Mouse (Mus musculus) hindbrain, embryonic 11.5 days (tissue): ENCODE measurements around the gene Chrm5. TPM values are rescaled to one million over a fixed set of nuclear protein-coding genes. Genes with fewer than 3 reads are reported as not detected.

ENCODE experiments used
- ATAC-seq: fragments of 200-750 bp; cut with Nextera tagmentation; 2 replicates; pipeline ENCODE4 v1.8.0; 2017; ENCODE audit warnings: mild to moderate bottlenecking, moderate TSS enrichment, moderate library complexity; ENCODE audit not compliant: low FRiP score
- DNase-seq: peaks from one replicate; pipeline ENCODE4 v3.0.0-alpha.2; 2015; ENCODE audit warnings: low spot score
- H3K27ac ChIP-seq: fragments of 300-500 bp; sonication (generic); 2 replicates; pipeline ENCODE4 v1.5.1; 2014; ENCODE audit warnings: mild to moderate bottlenecking, low read depth, low read length
- H3K27me3 ChIP-seq: fragments of 300-500 bp; sonication (generic); 2 replicates; pipeline ENCODE4 v1.6.1; 2014; ENCODE audit warnings: mild to moderate bottlenecking, low read length, moderate library complexity, mixed read lengths; ENCODE audit not compliant: control insufficient read depth, insufficient read depth
- H3K36me3 ChIP-seq: fragments of 300-500 bp; sonication (generic); 2 replicates; pipeline ENCODE4 v1.6.1; 2014; ENCODE audit warnings: mild to moderate bottlenecking, low read length, moderate library complexity, mixed read lengths; ENCODE audit not compliant: control insufficient read depth, insufficient read depth
- H3K4me1 ChIP-seq: fragments of 300-500 bp; sonication (generic); replicated peaks from 2 replicates; pipeline ENCODE4 v1.6.1; 2014; ENCODE audit warnings: low read length, mixed read lengths; ENCODE audit not compliant: control insufficient read depth, insufficient read depth
- H3K4me2 ChIP-seq: fragments of 300-500 bp; sonication (generic); replicated peaks from 2 replicates; pipeline ENCODE4 v1.6.1; 2014; ENCODE audit warnings: mild to moderate bottlenecking, low read depth, low read length
- H3K4me3 ChIP-seq: fragments of 300-500 bp; sonication (generic); 2 replicates; pipeline ENCODE4 v1.5.1; 2014; ENCODE audit warnings: low read depth, low read length
- H3K9ac ChIP-seq: fragments of 300-500 bp; sonication (generic); 2 replicates; pipeline ENCODE4 v1.6.1; 2014; ENCODE audit warnings: low read depth, low read length
- H3K9me3 ChIP-seq: fragments of 300-500 bp; sonication (generic); 2 replicates; pipeline ENCODE4 v1.6.1; 2016; ENCODE audit warnings: low read length; ENCODE audit not compliant: control insufficient read depth
- WGBS: fragments of 180-500 bp; shearing (Covaris S2); extraction: QIAGEN DNeasy Blood & Tissue Kit; methylation state at CpG from one replicate; pipeline ENCODE4 v1.1.7; 2014; 5-methylcytosine and 5-hydroxymethylcytosine counted together
- polyA plus RNA-seq: library from polyadenylated mRNA; unstranded; fragments of >200 nt; fragmentation: Nextera tagmentation; extraction: Ambion mirVana; gene quantifications from 2 replicates; pipeline ENCODE4 v1.2.1, GENCODE M21; 2014

Gene Chrm5
- polyA plus RNA-seq, 1 experiment from 2014 or later: 0.17 TPM

DNA sequence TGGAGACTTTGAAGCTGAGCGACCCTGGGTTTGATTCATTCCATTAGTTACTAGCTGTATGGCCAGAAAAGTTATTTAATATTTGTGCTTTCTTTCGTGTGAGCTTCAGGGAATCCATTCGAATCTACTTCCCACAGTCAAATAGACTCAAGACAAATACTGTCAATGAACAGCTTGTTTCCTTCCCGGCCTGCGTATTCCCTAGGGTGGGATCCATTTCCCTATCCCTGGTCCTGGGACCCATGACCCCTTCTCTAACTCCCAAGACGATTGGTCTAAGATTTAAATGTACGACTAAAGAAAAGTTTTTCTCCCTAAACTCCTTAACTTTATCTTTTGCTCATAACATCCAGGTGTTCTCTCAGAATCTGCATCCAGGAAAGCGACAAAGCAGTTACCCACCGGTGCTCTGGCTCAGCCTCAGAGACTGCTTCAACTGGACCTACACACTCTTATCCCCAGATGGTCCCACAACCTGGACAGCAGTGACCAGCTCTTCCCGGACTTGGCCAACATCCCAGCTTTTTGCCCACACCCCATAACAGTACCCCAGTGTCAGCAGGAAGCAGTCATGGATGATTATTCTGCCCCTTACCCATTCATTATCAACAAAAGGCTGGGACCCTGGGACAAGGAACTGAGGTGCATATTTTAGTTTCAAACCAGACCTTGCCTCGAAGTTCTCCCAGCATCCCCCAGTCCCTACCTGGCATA is 10.1 kb upstream of the Chrm5 start:
- WGBS: 71% methylated on average over 11 of the region's 11 CpGs
- no peak for DNase-seq

DNA sequence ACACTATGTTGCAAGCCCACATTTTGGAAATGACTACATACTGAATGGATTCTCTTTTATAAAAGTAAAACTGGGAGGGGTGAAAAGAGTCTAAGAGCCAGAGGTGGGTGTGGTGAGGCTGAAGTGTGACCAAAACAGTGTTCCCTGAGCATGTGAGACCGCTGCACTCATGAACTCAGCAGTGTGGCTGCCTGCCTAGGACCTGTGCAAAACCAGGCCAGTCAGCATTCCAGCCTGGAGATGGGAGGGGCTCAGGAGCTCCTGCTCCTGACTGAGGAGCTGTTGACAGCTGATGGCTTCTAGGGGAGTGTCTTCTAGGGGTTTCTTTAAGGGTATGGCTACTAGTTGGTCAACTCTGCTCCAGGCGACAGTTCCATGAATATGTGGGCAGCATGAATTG is 4.3 kb upstream of the Chrm5 start:
- Histone ChIP-seq H3K4me3 (no peak overlapping the region), H3K9ac (no peak overlapping the region), H3K4me2 (no peak overlapping the region), H3K9me3 (no peaks in the 10 kb centered on the region), H3K27ac (no peak overlapping the region), H3K36me3 (no peaks in the 10 kb centered on the region), H3K4me1 (no peaks in the 10 kb centered on the region), H3K27me3 (no peaks in the 10 kb centered on the region)
- 70% methylated on average over 2 of the region's 2 CpGs for WGBS
- no peak for ATAC-seq
- DNase-seq: no peak

More for the DNA sequence above, 10.1 kb upstream of the Chrm5 start:
- Histone ChIP-seq H3K9ac (no peak overlapping the region), H3K4me2 (no peak overlapping the region), H3K27ac (no peak overlapping the region), H3K36me3 (no peaks in the 10 kb centered on the region), H3K4me1 (no peaks in the 10 kb centered on the region), H3K4me3 (no peak overlapping the region), H3K9me3 (no peaks in the 10 kb centered on the region), H3K27me3 (no peaks in the 10 kb centered on the region)
- ATAC-seq: no peak

DNA sequence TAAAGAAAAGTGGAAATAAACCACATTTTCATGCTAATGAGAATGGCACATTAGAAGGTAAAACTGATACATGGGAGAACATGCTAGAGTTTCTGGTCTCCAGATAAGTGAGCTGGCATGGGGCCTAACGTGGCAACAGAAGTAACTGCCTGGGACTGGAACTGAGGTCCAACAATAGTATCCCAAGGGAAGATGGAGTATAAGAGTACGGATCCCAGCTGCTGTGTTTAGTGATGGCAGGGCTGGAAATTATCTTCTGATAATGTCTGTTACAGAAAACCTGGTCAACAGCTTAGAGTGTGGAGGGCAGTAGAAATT is 2.7 kb upstream of the Chrm5 start:
- Histone ChIP-seq H3K9ac (no peak overlapping the region), H3K36me3 (no peaks in the 10 kb centered on the region), H3K4me1 (no peaks in the 10 kb centered on the region), H3K9me3 (no peaks in the 10 kb centered on the region), H3K4me2 (no peak overlapping the region), H3K4me3 (no peak overlapping the region), H3K27ac (no peak overlapping the region), H3K27me3 (no peaks in the 10 kb centered on the region)
- WGBS: 80% methylated on average over 2 of the region's 2 CpGs
- ATAC-seq (no peak), DNase-seq (no peak)

DNA sequence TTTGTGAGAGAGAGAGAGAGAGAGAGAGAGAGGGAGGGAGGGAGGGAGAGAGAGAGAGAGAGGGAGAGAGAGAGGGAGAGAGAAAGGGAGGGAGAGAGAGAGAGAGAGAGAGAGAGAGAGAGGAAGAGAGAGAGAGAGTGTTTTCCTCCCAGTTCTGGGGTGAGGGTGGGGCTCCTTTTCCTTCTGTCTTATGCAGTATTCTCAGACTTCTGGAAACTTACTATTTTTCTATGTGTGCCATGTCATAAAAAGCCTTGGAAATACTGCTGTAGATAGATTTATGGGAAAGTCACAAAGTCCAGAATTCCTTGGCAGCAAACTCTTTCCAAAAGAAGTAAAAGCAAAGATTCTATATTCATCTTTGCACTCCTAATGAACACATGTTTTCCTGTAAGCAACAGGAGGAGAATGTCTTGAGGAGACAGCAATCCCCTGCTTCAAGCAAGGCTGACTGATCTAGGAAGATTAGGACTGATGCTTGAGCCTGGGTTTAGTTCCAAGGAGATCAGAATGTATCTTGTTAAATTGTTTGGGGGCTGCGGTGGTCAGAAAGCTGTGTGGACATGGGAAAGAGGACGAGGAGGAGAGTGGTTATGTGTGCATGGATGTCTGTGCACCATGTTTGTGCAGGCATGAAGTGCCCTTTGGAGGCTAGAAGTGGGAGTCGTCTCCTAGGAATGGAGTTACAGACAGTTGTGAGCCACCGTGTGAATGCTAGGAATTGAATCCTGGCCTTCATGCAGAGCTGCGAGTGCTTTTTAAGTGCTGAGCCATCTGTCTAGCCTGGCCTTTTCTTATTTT is 2.2 kb upstream of the Chrm5 start:
- Histone ChIP-seq H3K27me3 (no peaks in the 10 kb centered on the region), H3K4me2 (no peak overlapping the region), H3K4me1 (no peaks in the 10 kb centered on the region), H3K36me3 (no peaks in the 10 kb centered on the region), H3K4me3 (no peak overlapping the region), H3K9ac (no peak overlapping the region), H3K27ac (no peak overlapping the region), H3K9me3 (no peaks in the 10 kb centered on the region)
- no peak for DNase-seq
- ATAC-seq: no peak
- 80% methylated on average over 5 of the region's 5 CpGs for WGBS

DNA sequence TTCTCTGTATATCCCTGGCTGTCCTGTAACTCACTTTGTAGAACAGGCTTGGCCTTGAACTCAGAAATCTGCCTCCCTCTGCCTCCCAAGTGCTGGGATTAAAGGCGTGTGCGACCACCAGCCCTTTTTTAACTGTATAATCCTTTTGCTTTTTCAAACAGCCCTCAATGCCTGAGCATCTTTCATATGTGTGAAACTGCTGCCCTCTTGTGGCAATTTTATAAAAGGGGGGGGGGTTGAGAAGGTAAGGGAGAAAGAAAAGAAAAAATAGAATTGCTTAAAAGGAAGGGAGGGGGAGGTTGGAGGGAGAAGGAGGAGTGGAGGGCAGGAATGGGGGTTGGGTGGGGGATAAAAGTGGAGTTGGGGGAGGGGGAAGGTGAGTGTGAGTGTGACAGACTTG is 995 bp upstream of the Chrm5 start:
- no peak overlapping the region for H3K27ac ChIP-seq
- ATAC-seq: peak; percentile 61; the same call in 1 of the 2 replicates
- no peaks in the 10 kb centered on the region for H3K27me3 ChIP-seq
- no peak overlapping the region for H3K4me2 ChIP-seq
- 3% methylated on average over 2 of the region's 2 CpGs for WGBS
- no peak overlapping the region for H3K4me3 ChIP-seq
- H3K4me1 ChIP-seq: no peaks in the 10 kb centered on the region
- no peak overlapping the region for H3K9ac ChIP-seq
- no peaks in the 10 kb centered on the region for H3K36me3 ChIP-seq
- H3K9me3 ChIP-seq: no peaks in the 10 kb centered on the region
- DNase-seq: peak; percentile 69

DNA sequence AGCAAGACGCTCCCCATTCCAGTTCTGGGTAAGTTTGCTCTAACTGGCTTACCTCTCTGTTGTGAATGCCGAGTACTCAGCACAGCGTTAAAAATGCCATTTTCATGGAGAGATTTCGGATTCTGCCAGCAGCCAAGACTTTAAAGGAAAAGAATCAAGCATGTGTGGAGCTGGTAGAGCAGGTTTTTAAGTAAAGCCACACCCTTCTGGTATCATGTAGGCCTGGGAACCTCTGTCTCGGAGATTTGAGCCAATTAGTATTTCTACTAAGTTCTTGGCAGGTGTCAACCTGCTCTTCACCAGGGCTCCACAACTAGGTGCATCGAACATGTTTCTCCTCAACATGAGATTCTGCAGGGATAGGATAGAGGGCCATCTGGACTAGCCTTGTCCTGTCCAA is 4.0 kb downstream of the Chrm5 start:
- H3K4me3 ChIP-seq: no peak overlapping the region
- H3K9ac ChIP-seq: no peak overlapping the region
- DNase-seq: no peak

DNA sequence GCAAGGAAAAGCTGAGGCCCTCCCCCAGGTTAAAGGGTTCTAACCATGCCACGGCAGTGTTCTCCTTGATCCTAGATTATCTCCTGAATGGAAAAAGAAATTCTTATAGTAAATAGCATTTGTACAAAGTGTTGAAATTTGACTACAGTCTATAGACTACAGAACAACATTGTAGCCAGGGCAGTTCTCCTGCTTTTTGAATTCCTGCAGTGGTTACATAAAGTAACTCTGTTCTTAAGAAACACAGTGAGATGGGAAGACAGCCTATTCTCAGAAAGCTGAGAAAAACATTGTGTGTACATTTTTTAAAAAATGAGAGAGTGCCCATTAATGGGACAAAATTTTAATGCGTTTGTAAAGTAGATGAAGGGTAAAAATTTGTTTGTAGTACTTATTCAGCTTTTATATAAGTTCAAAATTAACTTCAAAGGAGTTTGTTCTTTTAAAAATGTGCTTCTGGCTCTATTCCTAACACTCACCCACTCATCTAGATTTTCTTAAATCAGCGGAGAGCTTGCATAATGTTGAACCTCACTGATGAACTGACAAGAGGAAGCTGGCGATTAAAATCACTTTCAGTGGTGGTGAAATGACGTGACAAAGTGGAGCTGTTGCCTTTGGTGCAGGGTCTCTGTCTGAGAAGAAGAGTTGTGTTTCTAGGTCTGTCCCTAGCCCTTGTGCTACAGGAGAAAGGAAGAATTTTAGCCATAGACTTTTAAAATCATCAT is 5.4 kb downstream of the Chrm5 start:
- no peak overlapping the region for H3K9ac ChIP-seq
- 85% methylated on average over 5 of the region's 5 CpGs for WGBS
- ATAC-seq: no peak
- no peaks in the 10 kb centered on the region for H3K27me3 ChIP-seq
- no peak for DNase-seq
- no peaks in the 10 kb centered on the region for H3K36me3 ChIP-seq
- H3K9me3 ChIP-seq: no peaks in the 10 kb centered on the region
- no peak overlapping the region for H3K4me3 ChIP-seq
- H3K27ac ChIP-seq: no peak overlapping the region
- no peaks in the 10 kb centered on the region for H3K4me1 ChIP-seq
- H3K4me2 ChIP-seq: no peak overlapping the region

More for the DNA sequence above, 4.0 kb downstream of the Chrm5 start:
- no peak for ATAC-seq
- Histone ChIP-seq H3K27ac (no peak overlapping the region), H3K9me3 (no peaks in the 10 kb centered on the region), H3K4me1 (no peaks in the 10 kb centered on the region), H3K27me3 (no peaks in the 10 kb centered on the region), H3K36me3 (no peaks in the 10 kb centered on the region), H3K4me2 (no peak overlapping the region)
- 86% methylated on average over 6 of the region's 6 CpGs for WGBS

DNA sequence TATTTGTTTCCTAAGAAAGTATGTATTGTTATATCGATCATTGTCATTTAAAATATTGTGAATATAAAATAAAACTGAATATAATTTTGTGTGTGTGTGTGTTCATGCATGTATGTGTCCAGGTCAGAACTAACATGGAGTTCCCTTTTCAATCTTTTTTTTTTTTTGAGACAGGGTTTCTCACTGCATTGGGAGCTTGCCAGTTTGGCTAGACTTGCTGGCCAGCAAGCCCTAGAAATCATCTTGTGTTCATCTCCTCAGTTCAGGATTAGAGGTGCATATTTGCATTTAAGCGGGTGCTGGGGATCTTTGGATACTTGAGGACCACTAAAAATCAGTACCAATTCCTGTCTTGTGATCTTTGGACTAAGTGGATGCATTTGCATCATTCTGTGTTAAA is 8.5 kb downstream of the Chrm5 start:
- Histone ChIP-seq H3K9ac (no peak overlapping the region), H3K27me3 (no peaks in the 10 kb centered on the region), H3K4me3 (no peak overlapping the region), H3K4me1 (no peaks in the 10 kb centered on the region), H3K36me3 (peaks cover under 1% of the 10 kb centered on the region; the same call in 1 of the 2 replicates), H3K27ac (no peak overlapping the region), H3K9me3 (no peaks in the 10 kb centered on the region), H3K4me2 (no peak overlapping the region)
- WGBS: 91% methylated on average over 2 of the region's 2 CpGs
- no peak for DNase-seq
- ATAC-seq: no peak
